Mouse (Mus musculus): ENCODE data around the gene Crybg1. TPM values are rescaled to one million over a fixed set of nuclear protein-coding genes. Genes with fewer than 3 reads are reported as not detected.

The Crybg1 gene
- polyA plus RNA-seq, 1 experiment: 0.41 TPM

- Histone ChIP-seq H3K27me3 (ENCODE audit: control insufficient read depth, insufficient read depth, low read length) (no peaks in the 10 kb centered on the region), H3K4me3 (ENCODE audit: control insufficient read depth, low read depth, low read length) (no peak overlapping the region), H3K27ac (ENCODE audit: control insufficient read depth, insufficient read depth, low read depth, low read length) (no peak overlapping the region), H3K36me3 (ENCODE audit: control insufficient read depth, insufficient read depth, low read length) (no peaks in the 10 kb centered on the region), H3K4me1 (ENCODE audit: control insufficient read depth, insufficient read depth, low read length) (no peaks in the 10 kb centered on the region)
- no peak for TF ChIP-seq POLR2A (IDR thresholded peaks at IDR 0.05; ENCODE audit: control insufficient read depth, low read depth, low read length)
- TF ChIP-seq CTCF (IDR thresholded peaks at IDR 0.05; ENCODE audit: control insufficient read depth, insufficient read depth, insufficient replicate concordance, low read depth, low read length): no peak
These were observed 14.4 kb upstream of the Crybg1 start for GRCm38 (mm10) chr10:44163028-44163427.

- no peaks in the 10 kb centered on the region for H3K36me3 ChIP-seq (ENCODE audit: control insufficient read depth, insufficient read depth, low read length)
- no peak overlapping the region for H3K4me3 ChIP-seq (ENCODE audit: control insufficient read depth, low read depth, low read length)
- H3K27ac ChIP-seq (ENCODE audit: control insufficient read depth, insufficient read depth, low read depth, low read length): no peak overlapping the region
- H3K4me1 ChIP-seq (ENCODE audit: control insufficient read depth, insufficient read depth, low read length): no peaks in the 10 kb centered on the region
- TF ChIP-seq CTCF (IDR thresholded peaks at IDR 0.05; ENCODE audit: control insufficient read depth, insufficient read depth, insufficient replicate concordance, low read depth, low read length): no peak
- no peak for TF ChIP-seq POLR2A (IDR thresholded peaks at IDR 0.05; ENCODE audit: control insufficient read depth, low read depth, low read length)
- H3K27me3 ChIP-seq (ENCODE audit: control insufficient read depth, insufficient read depth, low read length): no peaks in the 10 kb centered on the region
These were observed 11.5 kb upstream of the Crybg1 start for GRCm38 (mm10) chr10:44160150-44160549.

- no peak for TF ChIP-seq CTCF (IDR thresholded peaks at IDR 0.05; ENCODE audit: control insufficient read depth, insufficient read depth, insufficient replicate concordance, low read depth, low read length)
- TF ChIP-seq POLR2A (IDR thresholded peaks at IDR 0.05; ENCODE audit: control insufficient read depth, low read depth, low read length): no peak
- Histone ChIP-seq H3K4me1 (ENCODE audit: control insufficient read depth, insufficient read depth, low read length) (no peaks in the 10 kb centered on the region), H3K36me3 (ENCODE audit: control insufficient read depth, insufficient read depth, low read length) (no peaks in the 10 kb centered on the region), H3K27ac (ENCODE audit: control insufficient read depth, insufficient read depth, low read depth, low read length) (no peak overlapping the region), H3K4me3 (ENCODE audit: control insufficient read depth, low read depth, low read length) (no peak overlapping the region), H3K27me3 (ENCODE audit: control insufficient read depth, insufficient read depth, low read length) (no peaks in the 10 kb centered on the region)
These were observed 8.8 kb upstream of the Crybg1 start for GRCm38 (mm10) chr10:44157489-44157888.

GRCm38 (mm10) chr10:44150501-44150900 is 1.8 kb upstream of the Crybg1 start:
- H3K4me3 ChIP-seq (ENCODE audit: control insufficient read depth, low read depth, low read length): no peak overlapping the region
- TF ChIP-seq CTCF (IDR thresholded peaks at IDR 0.05; ENCODE audit: control insufficient read depth, insufficient read depth, insufficient replicate concordance, low read depth, low read length) (no peak), POLR2A (IDR thresholded peaks at IDR 0.05; ENCODE audit: control insufficient read depth, low read depth, low read length) (no peak)
- no peak overlapping the region for H3K27ac ChIP-seq (ENCODE audit: control insufficient read depth, insufficient read depth, low read depth, low read length)
- no peaks in the 10 kb centered on the region for H3K27me3 ChIP-seq (ENCODE audit: control insufficient read depth, insufficient read depth, low read length)
- no peaks in the 10 kb centered on the region for H3K36me3 ChIP-seq (ENCODE audit: control insufficient read depth, insufficient read depth, low read length)
- H3K4me1 ChIP-seq (ENCODE audit: control insufficient read depth, insufficient read depth, low read length): peaks cover 4% of the 10 kb centered on the region

- TF ChIP-seq CTCF (IDR thresholded peaks at IDR 0.05; ENCODE audit: control insufficient read depth, insufficient read depth, insufficient replicate concordance, low read depth, low read length): no peak
- TF ChIP-seq POLR2A (IDR thresholded peaks at IDR 0.05; ENCODE audit: control insufficient read depth, low read depth, low read length): no peak
- H3K27me3 ChIP-seq (ENCODE audit: control insufficient read depth, insufficient read depth, low read length): no peaks in the 10 kb centered on the region
- H3K4me3 ChIP-seq (ENCODE audit: control insufficient read depth, low read depth, low read length): no peak overlapping the region
- peaks cover 2% of the 10 kb centered on the region for H3K4me1 ChIP-seq (ENCODE audit: control insufficient read depth, insufficient read depth, low read length)
- H3K36me3 ChIP-seq (ENCODE audit: control insufficient read depth, insufficient read depth, low read length): no peaks in the 10 kb centered on the region
- H3K27ac ChIP-seq (ENCODE audit: control insufficient read depth, insufficient read depth, low read depth, low read length): no peak overlapping the region
These were observed 5.3 kb downstream of the Crybg1 start for GRCm38 (mm10) chr10:44143401-44143800.

GRCm38 (mm10) chr10:44138137-44138855 is 10.4 kb downstream of the Crybg1 start:
- Histone ChIP-seq H3K4me1 (ENCODE audit: control insufficient read depth, insufficient read depth, low read length) (no peaks in the 10 kb centered on the region), H3K27me3 (ENCODE audit: control insufficient read depth, insufficient read depth, low read length) (no peaks in the 10 kb centered on the region), H3K27ac (ENCODE audit: control insufficient read depth, insufficient read depth, low read depth, low read length) (no peak overlapping the region), H3K4me3 (ENCODE audit: control insufficient read depth, low read depth, low read length) (no peak overlapping the region), H3K36me3 (ENCODE audit: control insufficient read depth, insufficient read depth, low read length) (no peaks in the 10 kb centered on the region)
- no peak for TF ChIP-seq POLR2A (IDR thresholded peaks at IDR 0.05; ENCODE audit: control insufficient read depth, low read depth, low read length)

GRCm38 (mm10) chr10:44126047-44126446 is 22.6 kb downstream of the Crybg1 start:
- Histone ChIP-seq H3K27ac (ENCODE audit: control insufficient read depth, insufficient read depth, low read depth, low read length) (no peak overlapping the region), H3K36me3 (ENCODE audit: control insufficient read depth, insufficient read depth, low read length) (no peaks in the 10 kb centered on the region), H3K27me3 (ENCODE audit: control insufficient read depth, insufficient read depth, low read length) (no peaks in the 10 kb centered on the region), H3K4me3 (ENCODE audit: control insufficient read depth, low read depth, low read length) (no peak overlapping the region), H3K4me1 (ENCODE audit: control insufficient read depth, insufficient read depth, low read length) (no peaks in the 10 kb centered on the region)
- TF ChIP-seq CTCF (IDR thresholded peaks at IDR 0.05; ENCODE audit: control insufficient read depth, insufficient read depth, insufficient replicate concordance, low read depth, low read length) (no peak), POLR2A (IDR thresholded peaks at IDR 0.05; ENCODE audit: control insufficient read depth, low read depth, low read length) (no peak)
